Mouse (Mus musculus) heart, adult 2 months (tissue): ENCODE measurements at regions not wholly inside any gene's neighbourhood (a gene's known extent, or its start where the extent isn't known, plus 50 kb on each side); places are given as distances from the start of the nearest gene placed in this dataset.

Experiments used
- CTCF ChIP-seq: fragments of 200-600 bp; IDR thresholded peaks from 2 replicates; pipeline ENCODE4 v1.8.1; 2022; ENCODE audit warnings: antibody characterized with exemption, mild to moderate bottlenecking, moderate library complexity
- EP300 ChIP-seq: fragments of 200-500 bp; IDR thresholded peaks from 2 replicates; pipeline ENCODE4 v1.6.1; 2011; ENCODE audit warnings: low read depth, low read length, control low read depth; ENCODE audit not compliant: insufficient read depth
- POLR2A ChIP-seq: fragments of 200-500 bp; IDR thresholded peaks from 2 replicates; pipeline ENCODE4 v1.6.1; 2011; ENCODE audit warnings: mild to moderate bottlenecking, low read depth, low read length, control low read depth; ENCODE audit not compliant: insufficient read depth

DNA sequence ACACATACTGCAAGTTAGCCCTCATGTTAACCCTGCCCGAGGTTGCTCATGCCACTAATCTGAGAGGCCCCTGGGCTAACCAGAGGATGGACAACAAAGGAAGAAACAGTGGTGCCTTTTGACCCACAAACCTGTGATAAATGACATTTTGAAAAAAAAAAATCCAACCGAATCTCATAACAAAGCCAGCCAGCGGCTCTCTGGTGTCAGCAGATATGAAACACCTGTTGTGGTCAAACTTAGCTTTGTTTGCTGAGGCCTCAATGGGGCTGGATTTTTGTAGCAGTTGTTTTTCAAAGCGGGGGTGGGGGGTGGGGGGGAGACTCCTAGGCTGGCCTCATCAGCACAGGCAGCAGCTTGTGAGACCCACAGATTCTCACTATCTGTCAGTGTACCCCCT is 133.0 kb downstream of the Katnal1 start:
- TF ChIP-seq EP300 (no peak), CTCF (no peak), POLR2A (no peak)
